Mouse (Mus musculus) urinary bladder, adult 18-20 months (tissue): ENCODE measurements at regions not wholly inside any gene's neighbourhood (a gene's known extent, or its start where the extent isn't known, plus 50 kb on each side); places are given as distances from the start of the nearest gene placed in this dataset.

Experiments
- DNase-seq, 2 experiments: peaks; one replicate each; pipeline ENCODE4 v3.0.0; 2022; ENCODE audit warnings: low spot score in 2 of 2, mixed read lengths in 2 of 2

DNA sequence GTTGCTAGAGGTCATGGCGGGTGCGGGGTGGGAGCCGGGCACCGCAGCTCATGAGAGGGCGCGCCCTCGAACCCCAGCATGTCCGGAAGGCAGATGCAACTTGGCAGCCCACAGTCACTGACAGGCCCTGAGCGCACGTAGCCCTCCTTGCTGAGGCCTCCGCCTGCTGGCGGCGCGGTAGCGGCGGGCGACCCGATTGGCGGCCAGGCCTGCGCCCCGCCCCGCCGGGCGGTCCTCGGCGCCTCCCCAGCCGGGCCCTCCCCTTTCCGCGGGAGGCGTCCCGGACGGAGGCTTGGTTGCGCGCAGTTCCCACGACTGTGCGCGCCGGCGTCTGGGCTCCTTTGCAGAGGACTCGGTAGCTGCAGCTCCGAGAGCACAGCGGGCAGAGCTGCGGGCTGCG is 301.9 kb downstream of the Hpcal1 start:
- peak; percentile 3 to 26 for DNase-seq

DNA sequence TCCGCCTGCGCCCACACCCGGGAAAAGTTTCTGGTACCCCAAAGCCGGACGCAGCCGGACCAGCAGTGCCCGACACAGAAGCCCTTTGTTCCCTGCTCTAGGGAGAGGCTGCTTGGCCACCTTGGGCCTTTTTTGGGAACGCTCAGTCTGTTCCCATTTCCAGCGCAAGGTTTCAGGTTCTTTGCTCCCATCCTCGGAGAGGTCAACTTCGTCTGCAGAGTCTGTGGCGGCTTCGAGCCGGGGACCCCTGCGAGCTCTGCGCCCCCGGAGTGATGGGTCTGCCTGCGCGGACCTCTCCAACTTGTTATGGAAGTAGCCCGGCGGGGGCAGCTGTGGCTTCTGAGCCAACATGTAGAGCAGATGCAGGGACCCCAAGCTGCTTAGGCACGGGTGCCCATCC is 302.7 kb downstream of the Hpcal1 start:
- peak in 1 of 2 experiments; percentile 4 for DNase-seq
